Mouse (Mus musculus) gastrocnemius, adult 8-10 months (tissue): ENCODE data around the gene Fam3a. TPM values are rescaled to one million over a fixed set of nuclear protein-coding genes. Genes with fewer than 3 reads are reported as not detected.
"Not testable (repeated sequence)": the region's sequence is repeated elsewhere in the genome, so short reads cannot be mapped to it uniquely, and the experiment has no call there.

ENCODE experiments used
- DNase-seq, 2 experiments: peaks; one replicate each; pipeline ENCODE4 v3.0.0; 2022; ENCODE audit warnings: low spot score in 2 of 2
- total RNA-seq, 4 experiments: library from RNA; stranded (reverse); gene quantifications; 2 replicates each; pipeline ENCODE4 v1.2.4; 2022

The Fam3a gene
- 10 to 100 TPM; 12.8 to 15.3 (median 14.2) TPM for total RNA-seq

DNA sequence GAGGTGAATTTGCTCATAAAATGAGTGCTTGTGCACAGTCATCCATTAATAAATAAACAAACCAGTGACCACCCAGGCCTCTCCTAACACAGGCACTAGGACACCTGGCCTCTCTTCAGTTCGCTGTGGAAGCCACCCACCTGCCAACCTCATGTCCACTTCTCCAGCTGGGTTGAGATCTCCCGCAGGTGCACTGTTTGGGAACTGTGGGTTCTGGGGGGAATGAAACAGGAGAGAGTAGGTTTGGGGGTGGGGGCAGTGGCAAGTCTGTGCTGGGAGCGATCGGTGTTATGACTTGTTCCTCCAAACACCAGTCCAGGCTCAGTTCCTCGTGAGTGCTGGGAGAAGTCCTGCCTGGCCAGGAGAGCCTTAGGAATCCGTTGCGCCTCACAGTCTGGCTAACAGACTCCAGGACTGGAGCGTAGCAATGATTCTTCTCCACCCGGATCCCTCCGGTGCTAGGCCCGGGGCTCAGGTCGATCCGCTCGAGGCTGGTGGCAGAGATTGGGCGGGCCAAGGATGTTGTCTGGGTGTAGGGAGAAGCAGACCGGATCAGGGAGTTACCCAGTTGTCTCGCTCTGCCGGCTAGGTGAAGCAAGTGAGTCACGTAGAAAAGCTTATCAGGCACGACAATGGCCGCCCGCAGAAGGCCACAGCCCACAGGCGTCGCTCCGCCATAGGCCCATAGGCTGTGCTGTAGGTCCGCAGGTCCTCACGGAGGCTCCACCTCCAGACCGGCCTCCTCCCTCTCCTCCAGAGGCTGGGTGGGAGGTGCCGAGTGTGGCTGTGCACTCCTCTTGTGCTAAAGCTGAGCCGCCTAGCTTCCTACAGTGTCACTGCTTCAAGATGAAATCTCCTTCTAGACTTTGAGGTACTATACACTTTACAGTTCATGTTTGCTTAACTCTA is at the start of gene Fam3a, which contains the start of gene Ikbkg:
Fam3a (minus strand) TSS at position 738 of the 909 bp plus-strand sequence.
Ikbkg (plus strand) TSS at position 756 of the 909 bp plus-strand sequence.
- peak; percentile 65 to 74 for DNase-seq

GRCm38 (mm10) chrX:74429290-74429821 is 36.3 kb upstream of the Fam3a start:
- DNase-seq, result peak; percentile 29 to 42

GRCm38 (mm10) chrX:74428826-74429276 is 35.8 kb upstream of the Fam3a start, which contains the start of gene G6pdx:
G6pdx (minus strand) TSS chrX:74429194.
- DNase-seq, result peak; percentile 79 to 86

DNA sequence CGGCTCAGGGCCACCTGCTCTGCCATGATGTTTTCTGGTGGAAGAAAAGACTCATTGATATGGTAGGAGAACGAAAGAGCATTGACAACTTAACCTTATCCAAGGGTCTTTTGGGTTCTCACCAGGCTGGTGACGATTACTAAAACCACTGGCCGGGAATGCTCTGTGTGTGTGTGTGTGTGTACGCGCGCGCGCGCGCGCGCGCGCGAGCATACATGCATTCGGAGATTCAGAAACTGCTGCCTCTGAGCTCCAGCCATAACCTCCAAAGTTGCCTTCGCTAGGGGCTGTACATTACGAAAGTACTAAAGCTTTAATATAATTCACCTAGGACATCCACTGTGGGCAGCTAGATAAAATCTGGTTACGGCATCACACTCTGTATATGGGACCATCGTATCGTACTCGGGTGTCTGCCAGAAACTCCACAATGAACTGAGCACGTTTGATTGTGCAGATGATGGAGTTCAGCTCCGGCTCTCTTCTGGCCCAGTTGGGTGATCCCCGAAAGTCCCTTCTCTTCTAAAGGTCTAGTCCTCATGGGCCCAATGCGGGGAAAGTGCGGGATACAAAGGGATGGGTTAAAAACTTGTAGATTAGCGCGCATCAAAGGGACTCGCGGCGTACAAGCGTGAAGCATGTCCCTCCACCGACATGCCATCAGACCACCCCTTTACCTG is 35.2 kb upstream of the Fam3a start:
- peak in 1 of 2 experiments; percentile 3 for DNase-seq

GRCm38 (mm10) chrX:74427116-74427515 is 34.0 kb upstream of the Fam3a start:
- DNase-seq, result no peak

- DNase-seq, result no peak
Measured at GRCm38 (mm10) chrX:74426256-74426655, 33.2 kb upstream of the Fam3a start.

DNA sequence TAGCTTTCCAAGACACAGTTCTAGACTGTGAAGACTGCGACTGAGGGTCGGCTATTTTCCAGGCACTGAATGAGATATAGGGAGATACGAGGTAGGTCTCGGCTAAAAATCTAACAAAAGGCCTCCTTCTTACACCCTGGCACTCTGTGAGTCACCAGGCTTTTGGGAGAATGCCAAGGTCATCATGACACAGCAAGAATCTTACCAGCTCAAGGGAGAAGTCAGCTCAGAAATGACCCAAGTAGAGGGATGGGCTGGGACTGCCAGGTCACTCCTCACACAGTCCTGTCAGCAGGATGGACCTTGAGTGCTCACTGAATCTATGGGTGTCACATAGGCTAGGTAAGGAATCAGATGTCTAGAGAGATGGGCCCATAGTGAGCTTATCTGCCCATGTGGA is 32.1 kb upstream of the Fam3a start:
- DNase-seq, result peak in 1 of 2 experiments; percentile 5

DNA sequence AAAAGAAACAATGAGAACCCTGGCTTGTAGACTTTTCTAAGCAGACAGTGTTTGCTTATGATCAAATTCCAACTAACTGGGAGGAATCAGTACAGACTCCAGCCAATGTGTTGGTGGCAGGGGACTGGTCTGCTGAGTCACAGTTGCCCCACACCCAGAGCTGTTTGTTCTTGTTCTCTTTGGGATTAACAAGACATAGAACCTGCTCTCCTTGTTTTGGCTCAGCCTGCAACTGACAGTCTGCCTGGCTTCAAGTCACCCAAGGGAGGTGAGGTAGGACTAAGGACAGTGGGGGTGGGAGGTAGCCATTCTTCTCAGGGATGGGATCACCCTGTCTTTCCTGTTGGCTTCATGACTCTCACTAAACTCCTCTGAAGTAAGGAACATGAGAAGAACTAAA is 31.4 kb upstream of the Fam3a start:
- no peak for DNase-seq

DNA sequence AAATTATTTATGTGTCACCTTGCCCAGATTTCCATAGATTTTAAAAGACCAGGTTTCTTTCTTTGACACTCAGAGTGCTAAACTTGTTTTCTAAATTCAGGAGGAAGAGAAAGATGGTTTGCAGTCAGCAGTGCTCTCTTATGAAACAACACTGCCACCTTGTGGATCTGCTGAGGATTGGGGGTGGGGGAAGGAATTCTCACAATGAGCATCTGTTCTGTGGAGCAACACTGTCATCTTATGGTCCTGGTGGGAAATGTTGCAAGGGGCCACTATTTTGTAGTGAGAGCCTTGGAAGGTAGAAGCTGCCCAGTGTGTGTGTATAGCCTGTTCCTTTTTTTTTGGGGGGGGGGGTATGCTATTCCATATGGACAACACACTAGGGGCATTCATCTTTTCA is 20.3 kb upstream of the Fam3a start:
- peak; percentile 10 to 33 for DNase-seq

- DNase-seq, result no peak
Measured at GRCm38 (mm10) chrX:74408340-74408739, 15.3 kb upstream of the Fam3a start.

- DNase-seq, result no peak
Measured at GRCm38 (mm10) chrX:74400136-74400535, 7.1 kb upstream of the Fam3a start.

GRCm38 (mm10) chrX:74388153-74388552 is 4.9 kb downstream of the Fam3a start:
- DNase-seq, result no peak

DNA sequence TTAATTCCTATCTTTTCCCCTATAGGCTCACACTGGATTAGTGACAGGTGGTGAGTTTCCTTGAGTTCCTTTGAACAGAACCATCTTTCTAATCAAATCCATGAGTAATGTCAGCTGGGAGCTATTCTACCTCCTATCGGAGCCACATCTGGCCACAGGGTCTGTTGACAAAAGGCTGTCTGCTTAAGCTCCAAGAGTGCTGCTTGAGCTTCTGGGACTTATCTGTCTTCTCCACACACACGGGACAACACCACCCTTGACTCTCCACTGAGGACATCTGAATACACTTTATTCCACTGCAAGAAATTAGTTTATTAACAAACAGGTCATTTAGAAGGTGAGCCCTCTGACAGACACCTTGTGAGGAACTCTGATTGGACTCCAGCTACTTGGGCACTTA is 8.6 kb downstream of the Fam3a start:
- no peak for DNase-seq

DNA sequence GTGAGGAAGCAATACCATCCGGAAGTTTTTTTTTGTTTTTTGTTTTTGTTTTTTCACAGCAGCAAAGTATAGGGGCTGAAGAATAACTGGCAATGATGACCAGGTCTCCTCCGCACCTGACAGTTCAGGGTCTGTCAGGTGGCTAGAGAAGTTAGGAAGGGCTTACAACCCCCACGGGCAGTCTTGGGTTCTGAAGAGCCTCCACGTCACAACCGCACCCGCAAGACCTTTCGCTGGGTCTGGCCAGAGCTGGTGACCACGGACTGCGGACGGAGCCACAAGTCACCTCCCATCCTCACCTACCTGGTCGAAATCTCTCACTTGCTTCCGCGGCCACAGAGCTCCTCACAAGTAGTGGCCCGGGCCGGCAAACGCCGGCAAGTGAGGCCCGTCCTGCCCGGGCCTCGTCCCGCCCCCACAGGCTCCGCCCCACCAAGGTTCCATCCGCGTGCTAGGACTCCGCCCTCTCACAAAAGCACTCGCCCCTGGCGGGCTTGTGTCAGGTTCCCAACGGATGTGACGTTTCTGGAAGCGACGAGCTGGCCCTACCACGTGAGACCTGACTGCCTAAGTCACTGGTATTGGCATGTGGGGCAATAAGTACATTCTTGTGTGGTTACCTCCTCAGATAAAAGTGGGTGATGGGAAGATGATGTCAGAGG is 20.1 kb downstream of the Fam3a start, which contains the start of the genes Ubl4a and Slc10a3:
Ubl4a (minus strand) TSS at position 331 of the 662 bp plus-strand sequence.
Slc10a3 (minus strand) TSS at position 462 of the 662 bp plus-strand sequence.
- DNase-seq, result peak; percentile 79 to 87

DNA sequence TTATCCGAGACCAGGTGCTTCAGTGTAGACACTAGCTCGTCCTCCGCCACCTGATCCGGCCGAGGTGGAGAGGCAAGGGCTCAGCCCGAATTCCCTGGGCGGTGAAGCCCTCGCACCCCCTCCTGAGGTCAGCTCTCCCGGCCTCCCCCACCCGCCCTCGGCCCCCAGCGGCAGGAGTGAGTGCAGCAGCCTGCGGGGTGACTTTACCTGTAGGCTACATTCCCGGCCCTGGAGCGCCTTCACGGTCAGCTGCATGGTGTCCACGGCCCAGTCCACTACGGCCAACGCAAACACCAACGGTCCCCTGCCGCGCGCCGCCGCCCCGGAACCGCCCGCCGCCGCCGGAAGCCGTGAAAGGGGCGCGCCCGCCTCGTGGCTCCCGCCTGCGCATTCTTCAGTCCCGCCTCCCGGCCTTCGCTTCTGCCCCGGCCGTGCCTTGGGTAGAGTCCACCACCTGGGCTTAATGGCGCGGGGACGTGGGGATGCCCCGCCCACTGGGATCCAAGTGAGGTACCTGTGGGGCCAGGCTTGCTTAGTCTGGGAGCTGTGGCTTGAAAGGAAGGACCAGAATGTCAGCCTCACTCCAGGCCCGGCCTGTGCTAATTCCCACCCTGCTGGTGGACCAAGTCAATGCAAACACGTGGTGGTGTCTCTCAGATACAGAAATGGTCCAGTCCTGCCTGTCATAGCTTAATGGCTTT is 24.7 kb downstream of the Fam3a start:
- peak; percentile 53 to 55 for DNase-seq

DNA sequence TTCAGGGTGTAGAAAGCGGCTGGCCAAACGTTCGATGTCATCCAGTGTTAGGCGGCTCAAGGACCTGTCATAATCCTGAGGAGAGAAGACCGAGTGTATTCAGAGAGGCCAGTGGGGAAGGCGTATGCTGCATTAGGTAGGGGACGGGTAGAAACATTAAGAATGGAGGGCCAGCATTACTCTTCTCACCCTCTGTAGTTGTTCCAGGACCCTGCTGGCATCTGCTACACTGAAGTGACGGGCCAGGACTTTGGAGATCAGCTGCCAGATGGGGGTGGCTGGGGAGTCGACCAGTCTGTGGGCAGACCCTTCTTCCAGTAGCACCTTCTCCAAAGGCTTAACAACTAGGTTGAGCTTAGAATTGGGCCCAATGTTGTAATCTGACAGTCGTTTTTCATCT is 25.6 kb downstream of the Fam3a start:
- DNase-seq, result no peak

DNA sequence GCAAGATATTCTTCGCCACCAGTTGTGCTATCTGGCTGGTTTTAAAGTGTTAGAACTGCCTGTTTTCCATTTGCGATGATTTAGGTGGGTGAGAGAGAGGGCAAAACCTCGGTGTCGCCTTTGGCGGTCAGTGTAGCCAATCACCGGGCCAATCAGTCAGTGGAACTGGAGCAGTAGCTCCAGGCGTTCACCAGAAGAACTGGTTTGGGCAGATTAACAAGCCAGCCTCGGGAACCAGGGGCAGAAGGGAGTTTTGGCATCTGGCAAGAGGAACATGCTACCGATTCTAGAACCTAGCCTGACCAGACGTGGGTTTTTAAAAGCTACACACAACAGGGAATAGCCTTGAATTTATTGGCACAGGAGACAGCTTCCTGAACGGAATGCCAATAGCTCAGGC is 33.9 kb downstream of the Fam3a start:
- no peak for DNase-seq

GRCm38 (mm10) chrX:74357069-74357468 is 36.0 kb downstream of the Fam3a start:
- not testable (repeated sequence) for DNase-seq

DNA sequence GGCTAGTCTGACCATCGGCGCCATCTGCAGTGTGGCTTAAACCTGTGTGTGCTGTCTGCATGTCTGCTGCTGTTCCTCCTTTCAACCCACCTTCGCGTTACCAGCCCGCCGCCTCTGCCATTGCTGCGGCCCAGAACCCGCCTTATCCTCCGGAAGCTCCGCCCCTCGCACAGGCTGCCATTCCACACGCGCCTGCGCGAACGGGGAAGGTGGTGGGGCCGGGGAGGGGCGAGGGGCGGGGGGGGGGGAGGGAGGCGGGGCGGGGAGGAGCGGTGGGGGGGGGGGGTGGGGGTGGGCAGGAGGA is 39.7 kb downstream of the Fam3a start, which contains the start of gene Lage3:
Lage3 (minus strand) TSS at position 152 of the 304 bp plus-strand sequence.
- DNase-seq, result peak; percentile 50 to 71

- no peak for DNase-seq
Measured at GRCm38 (mm10) chrX:74352645-74353466, 40.2 kb downstream of the Fam3a start.
